Mouse (Mus musculus): Measurements from ENCODE around the gene Bend7. TPM values are rescaled to one million over a fixed set of nuclear protein-coding genes. Genes with fewer than 3 reads are reported as not detected.

Gene Bend7
- polyA plus RNA-seq, 1 experiment, result 3.8 TPM

DNA sequence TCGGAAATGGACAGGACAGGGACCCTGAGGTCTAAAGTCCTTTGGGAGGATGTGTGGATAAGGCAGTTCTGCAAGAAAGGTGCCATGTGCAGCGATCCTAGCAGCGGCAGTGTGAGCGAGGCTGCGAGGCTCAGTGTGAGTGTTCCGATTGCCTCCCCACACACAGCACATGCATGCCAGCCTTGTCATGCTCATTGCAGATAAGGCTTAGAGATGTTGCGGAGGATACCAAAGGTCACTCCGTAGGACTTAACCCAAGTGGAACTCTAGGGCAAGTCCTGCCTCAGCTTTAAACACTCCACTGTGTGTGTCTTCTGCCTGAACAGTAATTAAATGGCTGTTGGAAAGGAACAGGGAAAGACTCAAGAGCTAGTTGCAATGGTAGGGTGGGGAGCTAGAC lies 5.5 kb downstream of the Bend7 start:
- H3K4me1 ChIP-seq (ENCODE audit: control insufficient read depth, insufficient read depth, low read length), result no peaks in the 10 kb centered on the region
- H3K27me3 ChIP-seq (ENCODE audit: control insufficient read depth, insufficient read depth, low read length), result no peaks in the 10 kb centered on the region; the same call in 1 of the 2 replicates
- no peak for TF ChIP-seq CTCF (IDR thresholded peaks at IDR 0.05; ENCODE audit: borderline replicate concordance, insufficient read depth, low read depth, low read length)
- no peak for TF ChIP-seq POLR2A (IDR thresholded peaks at IDR 0.05; ENCODE audit: borderline replicate concordance, insufficient read depth, low read length)
- H3K27ac ChIP-seq (ENCODE audit: insufficient read depth, low read length), result no peak overlapping the region
- 88% methylated on average over 8 of the region's 8 CpGs for WGBS
- no peak for DNase-seq
- H3K4me3 ChIP-seq (replicated peaks; ENCODE audit: insufficient read depth, low read depth, low read length), result no peak overlapping the region

DNA sequence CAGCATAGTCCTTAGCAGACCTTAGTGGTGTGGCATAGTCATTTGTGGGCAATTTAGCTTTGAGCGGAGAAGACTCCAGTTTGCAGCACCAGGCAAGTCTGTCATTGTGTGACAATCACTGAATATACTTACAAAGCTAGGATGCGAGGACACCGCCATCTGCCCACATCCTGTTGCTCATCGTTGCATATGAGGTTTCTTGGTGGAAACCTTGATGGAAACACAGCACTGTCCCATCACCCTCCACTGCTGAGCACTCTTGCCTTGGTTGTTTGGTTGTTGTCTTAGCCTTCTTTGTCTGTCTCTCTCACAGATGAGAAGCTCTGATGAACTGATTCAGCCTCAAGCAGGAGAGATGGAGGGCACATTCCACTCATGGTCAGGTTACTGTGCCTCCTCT lies 12.5 kb downstream of the Bend7 start:
- no peaks in the 10 kb centered on the region for H3K4me1 ChIP-seq (ENCODE audit: control insufficient read depth, insufficient read depth, low read length)
- H3K27ac ChIP-seq (ENCODE audit: insufficient read depth, low read length), result no peak overlapping the region
- DNase-seq, result no peak
- no peak overlapping the region for H3K4me3 ChIP-seq (replicated peaks; ENCODE audit: insufficient read depth, low read depth, low read length)
- TF ChIP-seq CTCF (IDR thresholded peaks at IDR 0.05; ENCODE audit: borderline replicate concordance, insufficient read depth, low read depth, low read length), result no peak
- TF ChIP-seq POLR2A (IDR thresholded peaks at IDR 0.05; ENCODE audit: borderline replicate concordance, insufficient read depth, low read length), result no peak
- no peaks in the 10 kb centered on the region for H3K27me3 ChIP-seq (ENCODE audit: control insufficient read depth, insufficient read depth, low read length)
- WGBS, result 84% methylated on average over 4 of the region's 4 CpGs

DNA sequence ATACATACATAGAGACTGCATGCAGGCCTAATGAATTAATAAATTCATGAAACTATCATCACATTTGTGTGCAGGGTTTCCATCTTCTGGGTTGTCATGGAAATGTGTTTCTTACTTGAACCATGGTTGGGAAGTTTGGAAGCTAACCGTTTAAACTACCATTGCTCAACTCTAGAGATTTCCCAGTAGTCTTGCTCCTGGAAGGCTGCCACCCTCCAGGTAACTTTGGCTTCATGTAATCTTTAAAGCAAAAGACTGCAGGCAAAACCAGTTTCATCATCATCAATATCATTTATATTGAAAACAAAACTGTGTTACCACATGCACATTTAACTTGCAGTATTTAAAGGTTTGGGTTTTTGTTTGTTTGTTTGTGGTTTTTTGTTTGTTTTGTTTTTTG lies 16.3 kb downstream of the Bend7 start:
- DNase-seq, result no peak
- H3K27me3 ChIP-seq (ENCODE audit: control insufficient read depth, insufficient read depth, low read length), result no peaks in the 10 kb centered on the region
- H3K4me1 ChIP-seq (ENCODE audit: control insufficient read depth, insufficient read depth, low read length), result no peaks in the 10 kb centered on the region
- TF ChIP-seq CTCF (IDR thresholded peaks at IDR 0.05; ENCODE audit: borderline replicate concordance, insufficient read depth, low read depth, low read length) (no peak), POLR2A (IDR thresholded peaks at IDR 0.05; ENCODE audit: borderline replicate concordance, insufficient read depth, low read length) (no peak)
- no peak overlapping the region for H3K27ac ChIP-seq (ENCODE audit: insufficient read depth, low read length)
- H3K4me3 ChIP-seq (replicated peaks; ENCODE audit: insufficient read depth, low read depth, low read length), result no peak overlapping the region
- WGBS, result 69% methylated on average over 1 of the region's 1 CpGs

DNA sequence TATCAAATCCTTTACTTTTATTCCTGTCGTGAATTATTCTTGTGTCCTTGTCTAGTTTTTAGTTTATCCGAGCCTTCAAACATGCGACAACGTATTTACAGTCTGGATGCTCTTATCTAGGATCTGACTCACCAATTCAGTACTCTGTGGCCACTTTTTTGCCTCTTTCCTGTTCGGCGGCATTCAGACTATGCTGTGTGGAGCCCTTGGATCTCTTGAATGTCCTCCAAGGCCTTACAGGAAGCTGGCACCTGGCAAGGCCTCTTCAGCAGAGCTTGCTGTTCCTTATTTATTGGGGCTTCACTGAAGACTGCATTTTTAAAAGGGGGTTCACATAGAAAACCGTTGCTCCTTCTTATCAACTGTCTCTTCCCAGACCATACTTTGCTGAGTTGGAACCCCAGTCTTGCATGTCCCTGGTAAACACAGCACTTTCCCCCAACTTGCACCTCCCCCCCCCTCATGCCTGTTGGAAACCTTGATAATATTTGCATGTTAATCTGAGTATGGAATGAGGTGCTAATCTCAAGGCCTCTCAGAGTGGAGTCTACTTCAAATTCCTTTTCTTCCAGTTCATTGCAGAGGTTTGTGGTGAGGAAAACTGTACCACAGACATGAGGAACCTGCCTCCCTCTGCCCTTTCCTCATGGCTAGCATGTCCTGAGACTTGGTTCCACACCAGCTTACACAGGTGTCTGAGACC lies 18.6 kb downstream of the Bend7 start:
- TF ChIP-seq CTCF (IDR thresholded peaks at IDR 0.05; ENCODE audit: borderline replicate concordance, insufficient read depth, low read depth, low read length) (no peak), POLR2A (IDR thresholded peaks at IDR 0.05; ENCODE audit: borderline replicate concordance, insufficient read depth, low read length) (no peak)
- DNase-seq, result no peak
- 61% methylated on average over 7 of the region's 7 CpGs for WGBS
- Histone ChIP-seq H3K27me3 (ENCODE audit: control insufficient read depth, insufficient read depth, low read length) (no peaks in the 10 kb centered on the region), H3K4me1 (ENCODE audit: control insufficient read depth, insufficient read depth, low read length) (no peaks in the 10 kb centered on the region), H3K27ac (ENCODE audit: insufficient read depth, low read length) (no peak overlapping the region), H3K4me3 (replicated peaks; ENCODE audit: insufficient read depth, low read depth, low read length) (no peak overlapping the region)

DNA sequence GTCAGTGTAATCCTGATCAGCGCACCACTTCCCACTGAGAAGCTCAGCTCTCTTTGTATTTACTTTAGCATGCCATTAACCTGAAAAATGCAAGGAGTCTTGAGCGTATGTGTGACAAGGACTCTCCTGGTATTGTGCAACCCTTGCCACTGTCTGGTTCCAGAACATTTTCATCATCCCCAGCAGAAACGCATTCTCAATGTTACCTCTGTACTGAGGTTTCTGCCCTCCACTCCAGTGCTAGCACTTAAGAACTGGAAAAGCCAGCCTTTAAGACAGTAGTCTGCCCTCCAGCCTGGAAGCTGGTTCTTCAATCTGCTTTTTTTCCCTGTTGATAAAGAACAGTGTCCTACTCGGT lies 19.1 kb downstream of the Bend7 start:
- WGBS, result 91% methylated on average over 4 of the region's 4 CpGs
- no peak for DNase-seq
- no peak overlapping the region for H3K27ac ChIP-seq (ENCODE audit: insufficient read depth, low read length)
- no peaks in the 10 kb centered on the region for H3K27me3 ChIP-seq (ENCODE audit: control insufficient read depth, insufficient read depth, low read length)
- H3K4me3 ChIP-seq (replicated peaks; ENCODE audit: insufficient read depth, low read depth, low read length), result no peak overlapping the region
- TF ChIP-seq CTCF (IDR thresholded peaks at IDR 0.05; ENCODE audit: borderline replicate concordance, insufficient read depth, low read depth, low read length) (no peak), POLR2A (IDR thresholded peaks at IDR 0.05; ENCODE audit: borderline replicate concordance, insufficient read depth, low read length) (no peak)
- no peaks in the 10 kb centered on the region for H3K4me1 ChIP-seq (ENCODE audit: control insufficient read depth, insufficient read depth, low read length)

DNA sequence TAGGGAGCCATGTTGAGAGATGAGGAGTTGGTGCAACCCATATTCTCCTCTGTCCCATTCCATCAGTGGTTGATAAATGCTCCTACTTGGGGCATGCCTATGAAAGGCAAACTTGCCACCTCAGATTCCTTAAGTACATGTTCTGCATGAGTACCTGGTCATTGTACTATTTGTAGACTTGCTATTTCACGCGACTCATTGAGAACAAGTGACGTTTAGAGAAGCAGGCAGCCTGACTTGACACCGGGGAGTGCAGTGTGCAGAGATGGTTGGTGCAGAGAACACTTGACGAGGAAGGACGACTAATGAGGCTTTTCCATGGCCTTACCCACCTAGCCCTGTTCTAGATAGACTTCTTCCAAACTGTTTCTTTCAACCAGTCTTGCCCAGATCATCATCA lies 34.3 kb downstream of the Bend7 start:
- DNase-seq, result no peak
- Histone ChIP-seq H3K4me1 (ENCODE audit: control insufficient read depth, insufficient read depth, low read length) (no peaks in the 10 kb centered on the region), H3K4me3 (replicated peaks; ENCODE audit: insufficient read depth, low read depth, low read length) (no peak overlapping the region), H3K27me3 (ENCODE audit: control insufficient read depth, insufficient read depth, low read length) (no peaks in the 10 kb centered on the region), H3K27ac (ENCODE audit: insufficient read depth, low read length) (no peak overlapping the region)
- WGBS, result 83% methylated on average over 6 of the region's 6 CpGs
- TF ChIP-seq CTCF (IDR thresholded peaks at IDR 0.05; ENCODE audit: borderline replicate concordance, insufficient read depth, low read depth, low read length) (no peak), POLR2A (IDR thresholded peaks at IDR 0.05; ENCODE audit: borderline replicate concordance, insufficient read depth, low read length) (no peak)

DNA sequence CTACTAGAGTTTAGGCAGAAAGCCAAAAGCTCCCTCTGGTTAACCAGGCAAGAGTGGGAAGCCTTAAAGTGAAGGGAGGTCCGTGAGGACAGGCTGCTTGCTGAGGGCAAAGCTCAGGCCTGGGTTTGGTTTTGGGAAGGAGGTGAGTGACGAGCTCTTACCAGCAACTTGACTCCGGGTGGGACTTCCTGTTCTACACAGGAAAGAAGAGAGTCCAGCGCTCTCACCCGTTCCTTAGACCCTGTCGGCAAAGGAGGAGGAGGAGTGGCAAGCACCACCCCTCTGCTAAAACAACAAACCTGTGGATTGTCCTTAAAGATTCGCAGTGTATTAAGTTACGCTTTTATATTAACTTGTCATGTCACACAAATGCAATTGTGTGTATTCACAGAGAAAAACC lies 38.1 kb downstream of the Bend7 start:
- no peaks in the 10 kb centered on the region for H3K4me1 ChIP-seq (ENCODE audit: control insufficient read depth, insufficient read depth, low read length)
- no peaks in the 10 kb centered on the region for H3K27me3 ChIP-seq (ENCODE audit: control insufficient read depth, insufficient read depth, low read length)
- no peak overlapping the region for H3K27ac ChIP-seq (ENCODE audit: insufficient read depth, low read length)
- TF ChIP-seq POLR2A (IDR thresholded peaks at IDR 0.05; ENCODE audit: borderline replicate concordance, insufficient read depth, low read length), result no peak
- no peak for TF ChIP-seq CTCF (IDR thresholded peaks at IDR 0.05; ENCODE audit: borderline replicate concordance, insufficient read depth, low read depth, low read length)
- no peak for DNase-seq
- WGBS, result 84% methylated on average over 8 of the region's 8 CpGs
- H3K4me3 ChIP-seq (replicated peaks; ENCODE audit: insufficient read depth, low read depth, low read length), result no peak overlapping the region

DNA sequence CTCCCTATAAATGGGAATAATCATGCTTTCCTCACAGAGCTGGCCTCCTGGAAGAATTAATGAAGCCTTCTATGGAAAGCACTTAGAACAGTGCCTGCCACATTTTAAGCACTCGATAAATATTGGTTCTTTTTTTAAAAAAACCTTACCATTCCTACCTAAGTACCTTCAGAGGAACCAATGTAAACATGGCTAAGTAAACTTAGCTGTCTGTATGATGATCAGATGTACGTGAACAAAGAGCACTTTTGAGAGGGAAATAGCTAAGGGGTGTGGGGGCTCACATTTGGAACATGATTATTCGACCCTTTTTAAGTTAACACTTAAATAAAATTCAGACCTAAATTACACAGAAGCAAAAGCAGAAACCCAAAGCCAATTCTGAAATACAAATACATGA lies 39.6 kb downstream of the Bend7 start:
- Histone ChIP-seq H3K4me3 (replicated peaks; ENCODE audit: insufficient read depth, low read depth, low read length) (no peak overlapping the region), H3K4me1 (ENCODE audit: control insufficient read depth, insufficient read depth, low read length) (no peaks in the 10 kb centered on the region), H3K27ac (ENCODE audit: insufficient read depth, low read length) (no peak overlapping the region), H3K27me3 (ENCODE audit: control insufficient read depth, insufficient read depth, low read length) (no peaks in the 10 kb centered on the region)
- no peak for DNase-seq
- TF ChIP-seq CTCF (IDR thresholded peaks at IDR 0.05; ENCODE audit: borderline replicate concordance, insufficient read depth, low read depth, low read length), result no peak
- no peak for TF ChIP-seq POLR2A (IDR thresholded peaks at IDR 0.05; ENCODE audit: borderline replicate concordance, insufficient read depth, low read length)
- 91% methylated on average over 3 of the region's 3 CpGs for WGBS
